Mouse (Mus musculus) liver, adult 2 months (tissue): ENCODE measurements at regions not wholly inside any gene's neighbourhood (a gene's known extent, or its start where the extent isn't known, plus 50 kb on each side); places are given as distances from the start of the nearest gene placed in this dataset.

Source experiments
- CTCF ChIP-seq: fragments of 200-500 bp; IDR thresholded peaks from 2 replicates; pipeline ENCODE4 v1.5.1; 2011; ENCODE audit warnings: low read depth, low read length, control low read depth
- POLR2A ChIP-seq: fragments of 200-500 bp; IDR thresholded peaks from 2 replicates; pipeline ENCODE4 v1.6.1; 2011; ENCODE audit warnings: low read length, control low read depth; ENCODE audit not compliant: insufficient read depth; ENCODE audit errors: extremely low read depth

DNA sequence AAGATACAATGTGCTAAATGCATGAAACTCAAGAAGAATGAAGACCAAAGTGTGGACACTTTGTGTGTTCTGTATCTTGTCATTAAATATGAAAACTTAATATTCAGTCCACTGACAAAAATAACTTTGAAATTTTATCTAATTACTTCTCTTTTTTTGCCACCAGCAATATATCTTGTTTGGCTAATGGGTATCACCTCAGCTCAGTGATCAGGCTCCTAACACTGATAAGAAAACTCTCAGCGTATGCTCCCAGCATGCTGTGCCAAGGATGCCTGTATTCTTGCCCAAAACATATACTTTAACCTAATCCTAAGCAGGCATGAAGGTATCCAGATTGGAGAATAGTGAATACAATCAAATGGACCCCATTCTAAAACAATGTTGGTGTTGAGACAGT is 53.3 kb upstream of the Ptpn12 start:
- no peak for TF ChIP-seq CTCF
- no peak for TF ChIP-seq POLR2A
